Mouse (Mus musculus): ENCODE results near the gene Rabgef1. TPM values are rescaled to one million over a fixed set of nuclear protein-coding genes. Genes with fewer than 3 reads are reported as not detected.

The Rabgef1 gene
- total and polyA plus RNA-seq, 3 experiments, result 25.8 to 35.1 TPM; not detected in 1

- no peak for TF ChIP-seq MEF2A (IDR thresholded peaks at IDR 0.05; ENCODE audit: extremely low read depth, insufficient replicate concordance, low read depth, low read length, poor library complexity, severe bottlenecking)
Measured at GRCm38 (mm10) chr5:130241426-130241825, 69.8 kb downstream of the Rabgef1 start (continued).

DNA sequence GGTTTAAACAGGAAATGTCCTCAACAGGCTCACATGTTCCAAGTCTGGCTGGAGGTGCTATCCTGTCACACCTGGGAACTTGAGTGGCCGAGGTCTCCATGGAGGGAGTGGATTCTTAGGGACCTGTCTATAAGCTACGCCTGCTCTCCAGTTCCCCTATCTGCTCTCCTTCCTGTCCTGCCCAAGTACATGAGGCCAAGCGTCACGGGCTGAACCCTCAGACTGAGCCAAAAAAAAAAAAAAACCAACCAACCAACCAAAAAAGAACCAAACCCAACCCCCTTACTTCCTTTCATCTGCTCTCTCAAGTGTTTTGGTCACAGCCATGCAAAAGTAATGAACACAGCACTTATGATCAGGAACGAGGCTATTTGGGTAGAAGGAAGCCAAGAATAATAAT, 76.2 kb downstream of the Rabgef1 start:
- H3K36me3 ChIP-seq (ENCODE audit: control insufficient read depth in 1 of 2, insufficient read depth in 2 of 2, low read length in 2 of 2), result peaks cover 0 to 23% of the 10 kb centered on the region in 2 experiments; a peak in 2 of 4 replicates
- no peak overlapping the region for H3K9ac ChIP-seq (ENCODE audit: control insufficient read depth, low read depth, low read length, poor library complexity, severe bottlenecking)
- H3K9me3 ChIP-seq (replicated peaks; ENCODE audit: insufficient read depth, low read length), result no peaks in the 10 kb centered on the region
- H3K79me2 ChIP-seq (ENCODE audit: control insufficient read depth, insufficient read depth, low read length, poor library complexity), result peaks cover 9% of the 10 kb centered on the region; the same call in 1 of the 2 replicates
- no peak for DNase-seq (ENCODE audit: low read depth, low spot score)
- no peaks in the 10 kb centered on the region for H3K27me3 ChIP-seq (ENCODE audit: control insufficient read depth in 1 of 2, insufficient read depth in 2 of 2, low read length in 2 of 2)
- no peaks in the 10 kb centered on the region for H3K4me1 ChIP-seq (ENCODE audit: control insufficient read depth in 1 of 2, insufficient read depth in 2 of 2, low read length in 2 of 2)
- H3K4me3 ChIP-seq (ENCODE audit: control insufficient read depth in 1 of 2, insufficient read depth in 1 of 2, low read depth in 2 of 2, low read length in 2 of 2), result no peak overlapping the region
- TF ChIP-seq UBTF (IDR thresholded peaks at IDR 0.05; ENCODE audit: borderline replicate concordance, insufficient read depth, low read depth, low read length) (no peak), ZMIZ1 (IDR thresholded peaks at IDR 0.05; ENCODE audit: low read depth, low read length) (no peak)
- H3K27ac ChIP-seq (ENCODE audit: control insufficient read depth, low read depth, low read length), result no peak overlapping the region

DNA sequence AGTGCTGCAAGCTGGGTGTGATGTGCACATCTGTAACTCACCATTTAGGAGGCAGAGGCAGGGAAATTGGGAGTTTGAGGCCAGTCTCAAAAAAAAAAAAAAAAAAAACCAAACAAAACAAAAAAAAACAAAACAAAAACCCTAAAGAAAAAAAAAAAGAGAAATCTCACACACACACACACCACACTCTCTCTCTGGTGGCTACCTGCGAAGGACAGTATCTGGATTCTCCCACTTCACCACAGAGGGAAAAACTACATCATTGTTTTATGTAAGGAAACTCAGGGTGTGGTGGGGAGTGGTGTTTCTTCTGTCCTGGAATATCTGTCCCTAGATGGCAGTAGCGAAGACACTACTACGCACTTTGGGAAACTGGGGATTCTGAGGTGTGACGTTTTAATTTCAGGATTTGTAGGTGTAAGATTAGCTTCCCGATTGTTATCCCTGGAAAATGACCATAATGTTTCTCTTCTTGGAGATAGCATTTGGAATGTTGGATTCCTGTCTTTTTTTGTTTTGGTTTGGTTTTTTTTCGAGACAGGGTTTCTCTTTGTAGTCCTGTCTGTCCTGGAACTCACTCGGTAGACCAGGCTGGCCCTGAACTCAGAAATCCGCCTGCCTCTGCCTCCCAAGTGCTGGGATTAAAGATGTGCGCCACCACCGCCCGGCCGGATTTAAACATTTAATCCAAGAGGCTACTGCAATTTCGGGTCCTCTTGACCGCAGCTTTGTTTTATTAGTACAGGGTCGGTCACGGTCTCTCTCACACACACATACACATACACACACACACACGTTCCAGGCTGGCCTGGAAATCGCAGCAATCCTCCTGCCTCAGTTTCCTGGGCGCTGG, 82.8 kb downstream of the Rabgef1 start:
- no peak for TF ChIP-seq NELFE (IDR thresholded peaks at IDR 0.05; ENCODE audit: low read depth, low read length)
- peak; percentile 96 for TF ChIP-seq CHD1 (IDR thresholded peaks at IDR 0.05; ENCODE audit: low read depth, low read length)
- peak; percentile 14 to 50 (median 20); a peak in 3 of 6 replicates for TF ChIP-seq CTCF (IDR thresholded peaks at IDR 0.05 in 2 of 3, conservative IDR thresholded peaks at IDR 0.05 in 1 of 3; ENCODE audit: control insufficient read depth in 1 of 3, insufficient read depth in 1 of 3, low read depth in 2 of 3, low read length in 3 of 3, poor library complexity in 1 of 3, severe bottlenecking in 1 of 3)
- TF ChIP-seq ELF1 (IDR thresholded peaks at IDR 0.05; ENCODE audit: low read depth, low read length), result no peak
- peak; percentile 65; the same call in 1 of the 2 replicates for TF ChIP-seq ZNF384 (IDR thresholded peaks at IDR 0.05; ENCODE audit: low read depth, low read length)
- H3K27me3 ChIP-seq (ENCODE audit: control insufficient read depth in 1 of 2, insufficient read depth in 2 of 2, low read length in 2 of 2), result no peaks in the 10 kb centered on the region
- peak; percentile 56 for DNase-seq (ENCODE audit: low read depth, low spot score)
- H3K36me3 ChIP-seq (ENCODE audit: control insufficient read depth in 1 of 2, insufficient read depth in 2 of 2, low read length in 2 of 2), result peaks cover 5 to 22% of the 10 kb centered on the region in 2 experiments
- H3K79me2 ChIP-seq (ENCODE audit: control insufficient read depth, insufficient read depth, low read length, poor library complexity), result peaks cover 47% of the 10 kb centered on the region
- H3K9me3 ChIP-seq (replicated peaks; ENCODE audit: insufficient read depth, low read length), result no peaks in the 10 kb centered on the region
- peaks cover 0 to 19% of the 10 kb centered on the region in 2 experiments; a peak in 2 of 4 replicates for H3K4me1 ChIP-seq (ENCODE audit: control insufficient read depth in 1 of 2, insufficient read depth in 2 of 2, low read length in 2 of 2)
- H3K27ac ChIP-seq (ENCODE audit: control insufficient read depth, low read depth, low read length), result peak overlapping the region; percentile 91
- H3K4me3 ChIP-seq (ENCODE audit: control insufficient read depth in 1 of 2, insufficient read depth in 1 of 2, low read depth in 2 of 2, low read length in 2 of 2), result peak overlapping the region; percentile 70 to 96
- H3K9ac ChIP-seq (ENCODE audit: control insufficient read depth, low read depth, low read length, poor library complexity, severe bottlenecking), result peak overlapping the region; percentile 97

All from MEL (cell line).